Mouse (Mus musculus): ENCODE measurements around the gene Srpk2. TPM values are rescaled to one million over a fixed set of nuclear protein-coding genes. Genes with fewer than 3 reads are reported as not detected.
"Not testable (repeated sequence)": the region's sequence is repeated elsewhere in the genome, so short reads cannot be mapped to it uniquely, and the experiment has no call there.

The Srpk2 gene
- polyA plus RNA-seq, 1 experiment from 2014 or later = 30.5 TPM

DNA sequence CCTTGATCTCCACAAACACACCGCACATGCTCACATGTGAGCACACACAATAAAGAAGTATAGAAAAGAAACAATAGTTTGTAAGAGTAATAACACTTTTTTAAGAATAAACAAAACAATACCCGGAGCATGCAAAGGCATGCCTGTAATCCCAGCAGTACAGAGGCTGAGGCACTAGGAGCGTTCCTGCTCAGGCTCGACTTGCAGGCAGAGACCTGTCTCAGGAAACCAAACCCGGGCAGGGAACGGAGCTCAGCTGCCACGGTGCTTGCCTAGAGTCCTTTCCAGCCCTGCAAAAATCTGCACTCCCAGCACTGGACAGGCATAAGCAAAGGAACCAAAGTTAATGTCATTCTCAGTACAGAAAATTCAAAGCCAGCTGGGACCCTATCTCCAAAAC lies 32.1 kb downstream of the Srpk2 start:
- 76% methylated on average over 7 of the region's 7 CpGs for WGBS
- Histone ChIP-seq H3K4me3 (ENCODE audit: low read length) (no peak overlapping the region), H3K4me2 (ENCODE audit: low read depth, low read length) (no peak overlapping the region), H3K27me3 (replicated peaks; ENCODE audit: control insufficient read depth, insufficient read depth, low read length) (no peaks in the 10 kb centered on the region), H3K9ac (ENCODE audit: low read depth, low read length) (no peak overlapping the region), H3K9me3 (ENCODE audit: control insufficient read depth, low read length) (no peaks in the 10 kb centered on the region), H3K4me1 (ENCODE audit: control insufficient read depth, insufficient read depth, low read length) (no peaks in the 10 kb centered on the region; the same call in 1 of the 2 replicates), H3K27ac (ENCODE audit: low read length) (no peak overlapping the region), H3K36me3 (ENCODE audit: control insufficient read depth, insufficient read depth, low read length) (no peaks in the 10 kb centered on the region)
- ATAC-seq = no peak

DNA sequence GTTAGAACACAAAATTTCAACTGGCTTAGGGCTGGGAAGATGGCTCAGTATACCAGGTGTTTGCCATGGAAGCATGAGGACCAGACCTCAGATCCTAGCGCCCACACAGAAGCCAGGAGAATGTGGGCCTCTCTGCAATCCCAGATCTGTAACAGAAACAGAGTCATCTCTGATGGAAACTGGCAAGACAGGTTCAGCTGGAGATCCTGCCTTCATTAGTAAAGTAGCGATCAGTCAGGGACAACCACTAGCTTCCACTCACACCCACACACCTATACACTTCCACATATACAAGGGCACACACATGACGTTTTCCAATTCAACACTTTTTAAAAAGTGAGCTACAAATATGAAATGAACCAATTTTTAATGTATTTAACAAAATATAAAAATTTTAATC lies 32.6 kb downstream of the Srpk2 start:
- 76% methylated on average over 3 of the region's 3 CpGs for WGBS
- H3K4me3 ChIP-seq (ENCODE audit: low read length) = no peak overlapping the region
- H3K4me1 ChIP-seq (ENCODE audit: control insufficient read depth, insufficient read depth, low read length) = no peaks in the 10 kb centered on the region; the same call in 1 of the 2 replicates
- H3K9me3 ChIP-seq (ENCODE audit: control insufficient read depth, low read length) = no peaks in the 10 kb centered on the region
- no peak overlapping the region for H3K4me2 ChIP-seq (ENCODE audit: low read depth, low read length)
- H3K27ac ChIP-seq (ENCODE audit: low read length) = no peak overlapping the region
- no peaks in the 10 kb centered on the region for H3K36me3 ChIP-seq (ENCODE audit: control insufficient read depth, insufficient read depth, low read length)
- no peak for ATAC-seq
- no peak overlapping the region for H3K9ac ChIP-seq (ENCODE audit: low read depth, low read length)
- H3K27me3 ChIP-seq (replicated peaks; ENCODE audit: control insufficient read depth, insufficient read depth, low read length) = no peaks in the 10 kb centered on the region

DNA sequence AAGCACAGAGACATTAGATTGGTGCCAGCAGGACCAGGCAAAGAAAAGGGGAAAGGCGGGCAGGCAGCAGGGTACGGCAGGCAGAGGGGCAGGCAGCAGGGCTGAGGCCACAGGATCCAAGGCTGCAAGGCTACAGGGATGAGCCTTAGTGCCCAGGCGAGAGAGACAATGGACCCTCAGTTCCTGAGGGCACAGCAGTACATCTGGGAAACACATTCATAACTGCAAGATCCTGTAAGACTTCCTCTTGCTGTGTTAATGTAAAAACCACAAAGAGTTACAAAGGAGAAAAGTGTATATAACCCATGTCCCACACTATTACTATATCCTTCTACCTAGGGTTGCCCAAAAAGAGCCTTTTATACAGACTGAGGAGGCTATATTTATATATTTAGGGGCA lies 33.9 kb downstream of the Srpk2 start:
- Histone ChIP-seq H3K27me3 (replicated peaks; ENCODE audit: control insufficient read depth, insufficient read depth, low read length) (no peaks in the 10 kb centered on the region), H3K4me1 (ENCODE audit: control insufficient read depth, insufficient read depth, low read length) (no peaks in the 10 kb centered on the region; the same call in 1 of the 2 replicates), H3K27ac (ENCODE audit: low read length) (no peak overlapping the region), H3K9me3 (ENCODE audit: control insufficient read depth, low read length) (no peaks in the 10 kb centered on the region), H3K36me3 (ENCODE audit: control insufficient read depth, insufficient read depth, low read length) (no peaks in the 10 kb centered on the region), H3K4me2 (ENCODE audit: low read depth, low read length) (no peak overlapping the region), H3K9ac (ENCODE audit: low read depth, low read length) (no peak overlapping the region), H3K4me3 (ENCODE audit: low read length) (no peak overlapping the region)
- 74% methylated on average over 3 of the region's 3 CpGs for WGBS
- no peak for ATAC-seq

DNA sequence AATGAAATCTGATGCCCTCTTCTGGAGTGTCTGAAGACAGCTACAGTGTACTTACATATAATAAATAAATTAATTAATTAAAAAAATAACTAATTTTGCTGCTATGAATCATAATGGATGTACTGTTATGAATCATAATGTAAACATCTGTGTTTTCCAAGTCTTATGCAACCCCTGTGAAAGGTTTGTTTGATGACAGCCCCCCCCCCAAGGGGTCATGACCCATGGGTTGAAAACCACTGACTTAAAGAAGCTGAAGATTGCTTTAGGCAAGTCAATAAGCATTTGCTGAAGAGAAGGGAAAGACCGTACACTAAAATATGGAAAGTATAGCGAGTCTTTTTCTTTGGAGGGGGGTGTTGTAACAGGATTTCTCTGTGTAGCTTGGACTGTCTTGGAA lies 35.2 kb downstream of the Srpk2 start:
- Histone ChIP-seq H3K4me3 (ENCODE audit: low read length) (no peak overlapping the region), H3K9ac (ENCODE audit: low read depth, low read length) (no peak overlapping the region), H3K27ac (ENCODE audit: low read length) (no peak overlapping the region), H3K9me3 (ENCODE audit: control insufficient read depth, low read length) (no peaks in the 10 kb centered on the region), H3K27me3 (replicated peaks; ENCODE audit: control insufficient read depth, insufficient read depth, low read length) (no peaks in the 10 kb centered on the region), H3K4me1 (ENCODE audit: control insufficient read depth, insufficient read depth, low read length) (no peaks in the 10 kb centered on the region), H3K4me2 (ENCODE audit: low read depth, low read length) (no peak overlapping the region), H3K36me3 (ENCODE audit: control insufficient read depth, insufficient read depth, low read length) (no peaks in the 10 kb centered on the region)
- no peak for ATAC-seq
- 88% methylated on average over 2 of the region's 2 CpGs for WGBS

DNA sequence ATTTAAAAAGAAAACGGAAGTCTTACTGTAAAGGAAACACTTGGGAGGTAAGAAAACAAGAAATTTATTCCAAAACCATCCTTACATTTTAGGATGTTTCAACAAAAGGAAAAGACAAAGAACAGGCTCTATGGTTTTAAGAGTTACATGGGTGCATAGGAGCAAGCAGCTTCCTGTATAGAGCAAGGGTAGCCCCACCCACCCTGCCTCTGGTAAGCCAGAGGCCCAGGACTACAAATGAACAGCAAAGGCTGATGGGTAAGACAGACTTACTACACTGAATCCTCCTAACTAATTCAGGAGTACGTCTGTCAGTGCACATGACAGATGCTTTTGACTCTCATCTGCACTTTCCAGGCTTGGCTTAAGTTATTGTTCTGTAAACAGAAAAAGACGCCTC lies 38.7 kb downstream of the Srpk2 start:
- Histone ChIP-seq H3K9me3 (ENCODE audit: control insufficient read depth, low read length) (no peaks in the 10 kb centered on the region), H3K27ac (ENCODE audit: low read length) (no peak overlapping the region), H3K9ac (ENCODE audit: low read depth, low read length) (no peak overlapping the region), H3K4me1 (ENCODE audit: control insufficient read depth, insufficient read depth, low read length) (no peaks in the 10 kb centered on the region), H3K36me3 (ENCODE audit: control insufficient read depth, insufficient read depth, low read length) (no peaks in the 10 kb centered on the region), H3K27me3 (replicated peaks; ENCODE audit: control insufficient read depth, insufficient read depth, low read length) (no peaks in the 10 kb centered on the region), H3K4me2 (ENCODE audit: low read depth, low read length) (no peak overlapping the region), H3K4me3 (ENCODE audit: low read length) (no peak overlapping the region)
- no peak for ATAC-seq
- 68% methylated on average over 3 of the region's 3 CpGs for WGBS

DNA sequence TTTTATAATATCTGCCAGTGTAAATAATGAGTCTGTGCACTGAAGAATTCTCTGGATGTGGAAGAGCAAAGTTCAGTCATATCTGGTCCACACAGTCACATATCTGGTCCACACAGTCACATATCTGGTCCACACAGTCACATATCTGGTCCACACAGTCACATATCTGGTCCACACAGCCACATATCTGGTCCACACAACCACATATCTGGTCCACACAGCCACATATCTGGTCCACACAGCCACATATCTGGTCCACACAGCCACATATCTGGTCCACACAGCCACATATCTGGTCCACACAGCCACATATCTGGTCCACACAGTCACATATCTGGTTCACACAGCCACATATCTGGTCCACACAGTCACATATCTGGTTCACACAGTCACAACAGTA lies 45.2 kb downstream of the Srpk2 start:
- not testable (repeated sequence) for H3K4me2 ChIP-seq (ENCODE audit: low read depth, low read length)

DNA sequence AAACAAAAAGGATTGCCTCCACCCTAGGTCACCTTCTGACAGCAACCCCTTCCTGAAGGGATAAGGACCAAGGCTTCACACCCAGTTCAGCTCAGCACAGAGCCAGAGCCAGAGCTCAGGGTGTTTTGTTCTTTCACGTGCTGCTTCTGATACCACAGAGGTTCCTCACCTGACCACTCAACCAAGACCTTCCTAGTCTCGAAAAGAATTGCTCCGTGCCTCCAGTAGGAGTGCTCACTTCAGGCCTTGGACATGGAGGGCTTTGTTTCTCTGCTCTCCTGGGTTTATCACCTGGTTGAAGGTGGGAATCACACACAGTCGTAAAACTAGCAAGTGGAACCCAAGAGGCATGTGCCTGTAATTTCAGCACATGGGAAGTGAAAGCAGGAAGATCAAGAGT lies 46.4 kb downstream of the Srpk2 start:
- H3K9me3 ChIP-seq (ENCODE audit: control insufficient read depth, low read length) = no peaks in the 10 kb centered on the region
- H3K4me2 ChIP-seq (ENCODE audit: low read depth, low read length) = no peak overlapping the region
- H3K9ac ChIP-seq (ENCODE audit: low read depth, low read length) = no peak overlapping the region
- no peak overlapping the region for H3K4me3 ChIP-seq (ENCODE audit: low read length)
- no peaks in the 10 kb centered on the region for H3K36me3 ChIP-seq (ENCODE audit: control insufficient read depth, insufficient read depth, low read length)
- H3K27ac ChIP-seq (ENCODE audit: low read length) = no peak overlapping the region
- WGBS = 75% methylated on average over 4 of the region's 4 CpGs
- no peaks in the 10 kb centered on the region for H3K4me1 ChIP-seq (ENCODE audit: control insufficient read depth, insufficient read depth, low read length)
- no peak for ATAC-seq
- no peaks in the 10 kb centered on the region for H3K27me3 ChIP-seq (replicated peaks; ENCODE audit: control insufficient read depth, insufficient read depth, low read length)

More for the DNA sequence above, 45.2 kb downstream of the Srpk2 start:
- H3K4me1 ChIP-seq (ENCODE audit: control insufficient read depth, insufficient read depth, low read length); H3K27me3 ChIP-seq (replicated peaks; ENCODE audit: control insufficient read depth, insufficient read depth, low read length); H3K4me3 ChIP-seq (ENCODE audit: low read length); H3K9me3 ChIP-seq (ENCODE audit: control insufficient read depth, low read length); H3K36me3 ChIP-seq (ENCODE audit: control insufficient read depth, insufficient read depth, low read length); ATAC-seq; H3K9ac ChIP-seq (ENCODE audit: low read depth, low read length); H3K27ac ChIP-seq (ENCODE audit: low read length): not testable (repeated sequence)

DNA sequence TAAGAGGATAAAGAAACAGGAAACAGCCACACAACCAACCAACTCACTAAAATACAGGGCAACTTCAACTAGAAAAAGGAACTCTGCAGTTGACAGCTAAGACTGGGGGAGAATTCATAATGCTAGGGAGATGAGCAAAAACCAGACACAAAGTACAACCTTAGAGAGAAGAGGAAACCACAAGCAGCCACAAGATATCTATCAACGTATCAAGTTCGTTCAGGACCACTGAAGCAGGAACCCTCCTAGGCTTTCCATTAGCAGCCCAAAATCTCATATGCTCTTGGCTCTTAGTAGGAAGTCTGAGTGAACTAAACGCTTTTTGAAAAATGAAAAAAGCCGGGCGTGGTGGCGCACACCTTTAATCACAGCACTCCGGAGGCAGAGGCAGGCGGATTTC lies 47.1 kb downstream of the Srpk2 start:
- no peak for ATAC-seq
- H3K4me2 ChIP-seq (ENCODE audit: low read depth, low read length) = no peak overlapping the region
- 94% methylated on average over 8 of the region's 8 CpGs for WGBS

DNA sequence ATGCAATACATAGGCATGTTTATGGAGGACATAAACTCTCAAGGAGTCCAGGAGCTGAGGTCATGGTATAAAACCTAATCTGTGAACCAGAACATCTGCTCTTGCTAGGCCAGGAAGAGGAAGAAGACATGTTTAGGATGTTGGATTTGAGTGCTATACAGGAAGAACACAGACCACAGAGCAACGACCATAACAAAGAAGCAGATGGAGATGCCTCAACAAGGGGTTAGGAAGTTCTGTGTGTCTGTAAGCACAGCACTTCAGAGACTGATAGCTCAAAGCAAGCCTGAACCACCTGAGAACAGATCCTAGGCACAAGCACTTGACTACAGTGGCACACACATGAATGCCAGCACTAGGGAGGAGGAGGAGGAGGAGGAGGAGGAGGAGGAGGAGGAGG lies 52.9 kb downstream of the Srpk2 start:
- H3K9ac ChIP-seq (ENCODE audit: low read depth, low read length) = no peak overlapping the region
- no peaks in the 10 kb centered on the region for H3K27me3 ChIP-seq (replicated peaks; ENCODE audit: control insufficient read depth, insufficient read depth, low read length)
- no peak overlapping the region for H3K4me3 ChIP-seq (ENCODE audit: low read length)
- no peak overlapping the region for H3K27ac ChIP-seq (ENCODE audit: low read length)
- H3K9me3 ChIP-seq (ENCODE audit: control insufficient read depth, low read length) = no peaks in the 10 kb centered on the region
- no peaks in the 10 kb centered on the region for H3K36me3 ChIP-seq (ENCODE audit: control insufficient read depth, insufficient read depth, low read length)
- ATAC-seq = no peak
- WGBS = 46% methylated on average over 1 of the region's 1 CpGs
- no peaks in the 10 kb centered on the region for H3K4me1 ChIP-seq (ENCODE audit: control insufficient read depth, insufficient read depth, low read length)
- no peak overlapping the region for H3K4me2 ChIP-seq (ENCODE audit: low read depth, low read length)

More for the DNA sequence above, 47.1 kb downstream of the Srpk2 start:
- no peaks in the 10 kb centered on the region for H3K4me1 ChIP-seq (ENCODE audit: control insufficient read depth, insufficient read depth, low read length)
- H3K9me3 ChIP-seq (ENCODE audit: control insufficient read depth, low read length) = no peaks in the 10 kb centered on the region
- no peaks in the 10 kb centered on the region for H3K36me3 ChIP-seq (ENCODE audit: control insufficient read depth, insufficient read depth, low read length)
- H3K27ac ChIP-seq (ENCODE audit: low read length) = no peak overlapping the region
- no peak overlapping the region for H3K4me3 ChIP-seq (ENCODE audit: low read length)
- H3K9ac ChIP-seq (ENCODE audit: low read depth, low read length) = no peak overlapping the region
- H3K27me3 ChIP-seq (replicated peaks; ENCODE audit: control insufficient read depth, insufficient read depth, low read length) = no peaks in the 10 kb centered on the region

DNA sequence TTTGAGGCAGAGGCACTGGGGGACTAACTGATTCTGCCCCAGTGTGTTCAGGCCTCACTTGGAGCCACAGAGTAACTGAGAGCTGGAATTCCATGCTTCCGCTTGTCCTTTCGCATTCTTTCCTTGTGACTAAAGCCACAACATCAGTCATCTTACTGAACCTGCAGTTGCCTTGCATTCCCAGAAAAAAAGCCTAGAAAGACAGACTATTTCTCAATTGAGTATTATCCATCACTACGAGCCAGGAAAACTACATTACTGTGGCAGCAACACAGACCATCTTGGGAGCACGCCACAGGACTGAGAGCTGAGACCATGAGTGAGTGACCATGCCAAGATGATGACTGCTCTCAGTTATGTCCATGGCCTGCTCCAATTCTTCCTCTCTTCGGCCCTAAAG lies 57.2 kb downstream of the Srpk2 start:
- H3K9me3 ChIP-seq (ENCODE audit: control insufficient read depth, low read length) = no peaks in the 10 kb centered on the region
- H3K27me3 ChIP-seq (replicated peaks; ENCODE audit: control insufficient read depth, insufficient read depth, low read length) = no peaks in the 10 kb centered on the region
- H3K4me3 ChIP-seq (ENCODE audit: low read length) = no peak overlapping the region
- H3K4me2 ChIP-seq (ENCODE audit: low read depth, low read length) = no peak overlapping the region
- H3K36me3 ChIP-seq (ENCODE audit: control insufficient read depth, insufficient read depth, low read length) = no peaks in the 10 kb centered on the region
- H3K9ac ChIP-seq (ENCODE audit: low read depth, low read length) = no peak overlapping the region
- 79% methylated on average over 5 of the region's 5 CpGs for WGBS
- no peak for ATAC-seq
- no peak overlapping the region for H3K27ac ChIP-seq (ENCODE audit: low read length)
- H3K4me1 ChIP-seq (ENCODE audit: control insufficient read depth, insufficient read depth, low read length) = no peaks in the 10 kb centered on the region
